ENCODE assay signal across 8 mouse cellular contexts in genomic region chr16:25058812-25059501, GRCm38 (mm10).
DNase-seq lines count a peak whose midpoint lies in the region; ATAC-seq lines count a peak whose summit lies in the region.

No protein-coding gene starts in this region.

- no peaks in the 10 kb centered on the region for H3K9me3 ChIP-seq in embryonic facial prominence, embryonic 10.5 days
- H3K9me3 ChIP-seq in midbrain, embryonic 11.5 days (ENCODE audit: control insufficient read depth, low read length) = no peaks in the 10 kb centered on the region

- peak overlapping the region; percentile 74 for H3K9ac ChIP-seq in midbrain, embryonic 11.5 days (ENCODE audit: low read length)

- intact Hi-C loops in left cerebral cortex, postnatal 4 days (cut with DNase I) = no loop called here

- no peaks in the 10 kb centered on the region for H3K36me3 ChIP-seq in embryonic facial prominence, embryonic 10.5 days (replicated peaks)
- H3K36me3 ChIP-seq in midbrain, embryonic 11.5 days (ENCODE audit: control insufficient read depth, insufficient read depth, low read length) = no peaks in the 10 kb centered on the region

- peak; percentile 98 for DNase-seq in adrenal gland, postnatal 10 days
- peak; percentile 91 for DNase-seq in embryonic facial prominence, embryonic 10.5 days (ENCODE audit: low spot score)
- DNase-seq in heart, adult 11 months = peak; percentile 100
- peak; percentile 99 for DNase-seq in kidney, adult 11 months
- DNase-seq in left cerebral cortex, postnatal 4 days = peak; percentile 97
- peak; percentile 99 for DNase-seq in midbrain, embryonic 11.5 days (ENCODE audit: low spot score, missing footprints)
- peak; percentile 99 for DNase-seq in skeletal muscle tissue, adult 2 months (ENCODE audit: low read depth, low spot score)
- no peak for DNase-seq in c-Kit-positive CD71-positive TER-119-positive erythroid progenitor cells, embryonic 14.5 days (ENCODE audit: low spot score)

- peaks cover 25% of the 10 kb centered on the region for H3K4me1 ChIP-seq in embryonic facial prominence, embryonic 10.5 days
- H3K4me1 ChIP-seq in midbrain, embryonic 11.5 days (ENCODE audit: control insufficient read depth, insufficient read depth, low read length) = 0 out of 2 replicates have a peak, but pooled peaks cover 6% of the 10 kb centered on the region

- peak overlapping the region; percentile 95 for H3K27ac ChIP-seq in embryonic facial prominence, embryonic 10.5 days (replicated peaks)
- H3K27ac ChIP-seq in midbrain, embryonic 11.5 days (ENCODE audit: low read depth, low read length) = peak overlapping the region; percentile 87

- peaks cover 57% of the 10 kb centered on the region for H3K27me3 ChIP-seq in embryonic facial prominence, embryonic 10.5 days (replicated peaks; ENCODE audit: low read depth, poor library complexity, severe bottlenecking)
- H3K27me3 ChIP-seq in midbrain, embryonic 11.5 days (ENCODE audit: control insufficient read depth, insufficient read depth, low read length) = no peaks in the 10 kb centered on the region; the same call in 1 of the 2 replicates

- H3K4me3 ChIP-seq in embryonic facial prominence, embryonic 10.5 days = peak overlapping the region; percentile 76
- H3K4me3 ChIP-seq in midbrain, embryonic 11.5 days (ENCODE audit: low read depth, low read length) = peak overlapping the region; percentile 61

- peak; percentile 98 for ATAC-seq in midbrain, embryonic 11.5 days (ENCODE audit: low FRiP score)

- under 1% methylated on average over 36 of the region's 36 CpGs for WGBS in embryonic facial prominence, embryonic 10.5 days
- 0% methylated on average over 36 of the region's 36 CpGs for WGBS in midbrain, embryonic 11.5 days

- H3K4me2 ChIP-seq in midbrain, embryonic 11.5 days = peak overlapping the region; percentile 78
